Mouse (Mus musculus): ENCODE data around the gene Itpr2. TPM values are rescaled to one million over a fixed set of nuclear protein-coding genes. Genes with fewer than 3 reads are reported as not detected.

Itpr2 gene
- total RNA-seq, 2 experiments from 2014 or later = 11.9 to 17.1 TPM

GRCm38 (mm10) chr6:146333506-146333905 is 168.5 kb downstream of the Itpr2 start:
- intact Hi-C loops (cut with DNase I) = no loop called here
- DNase-seq (ENCODE audit: low spot score in 2 of 2) = no peak

- DNase-seq (ENCODE audit: low spot score in 2 of 2) = no peak
- intact Hi-C loops (cut with DNase I) = no loop called here
Observed at GRCm38 (mm10) chr6:146331017-146331669, 170.9 kb downstream of the Itpr2 start.

- DNase-seq (ENCODE audit: low spot score in 2 of 2) = no peak
- intact Hi-C loops (cut with DNase I) = no loop called here
Observed at GRCm38 (mm10) chr6:146329079-146329478, 172.9 kb downstream of the Itpr2 start.

- DNase-seq (ENCODE audit: low spot score in 2 of 2) = no peak
- intact Hi-C loops (cut with DNase I) = no loop called here
Observed at GRCm38 (mm10) chr6:146326631-146327030, 175.4 kb downstream of the Itpr2 start.

- intact Hi-C loops (cut with DNase I) = no loop called here
- no peak for DNase-seq (ENCODE audit: low spot score in 2 of 2)
Observed at GRCm38 (mm10) chr6:146324541-146325204, 177.3 kb downstream of the Itpr2 start.

GRCm38 (mm10) chr6:146322555-146322954 is 179.5 kb downstream of the Itpr2 start:
- intact Hi-C loops (cut with DNase I) = no loop called here
- no peak for DNase-seq (ENCODE audit: low spot score in 2 of 2)

- no peak for DNase-seq (ENCODE audit: low spot score in 2 of 2)
- intact Hi-C loops (cut with DNase I) = no loop called here
Observed at GRCm38 (mm10) chr6:146321951-146322350, 180.1 kb downstream of the Itpr2 start.

- no peak for DNase-seq (ENCODE audit: low spot score in 2 of 2)
- intact Hi-C loops (cut with DNase I) = no loop called here
Observed at GRCm38 (mm10) chr6:146316415-146316814, 185.6 kb downstream of the Itpr2 start.

GRCm38 (mm10) chr6:146315153-146315552 is 186.9 kb downstream of the Itpr2 start:
- no peak for DNase-seq (ENCODE audit: low spot score in 2 of 2)
- intact Hi-C loops (cut with DNase I) = no loop called here

GRCm38 (mm10) chr6:146314304-146314703 is 187.7 kb downstream of the Itpr2 start:
- no peak for DNase-seq (ENCODE audit: low spot score in 2 of 2)
- intact Hi-C loops (cut with DNase I) = no loop called here

- intact Hi-C loops (cut with DNase I) = no loop called here
Observed at GRCm38 (mm10) chr6:146313396-146313795, 188.6 kb downstream of the Itpr2 start.

GRCm38 (mm10) chr6:146310210-146310609 is 191.8 kb downstream of the Itpr2 start:
- intact Hi-C loops (cut with DNase I) = no loop called here
- no peak for DNase-seq (ENCODE audit: low spot score in 2 of 2)

More at GRCm38 (mm10) chr6:146313396-146313795, 188.6 kb downstream of the Itpr2 start:
- no peak for DNase-seq (ENCODE audit: low spot score in 2 of 2)

GRCm38 (mm10) chr6:146309335-146309734 is 192.7 kb downstream of the Itpr2 start:
- DNase-seq (ENCODE audit: low spot score in 2 of 2) = no peak
- intact Hi-C loops (cut with DNase I) = no loop called here

- intact Hi-C loops (cut with DNase I) = no loop called here
- DNase-seq (ENCODE audit: low spot score in 2 of 2) = no peak
Observed at GRCm38 (mm10) chr6:146305995-146306394, 196.0 kb downstream of the Itpr2 start.

GRCm38 (mm10) chr6:146304088-146304487 is 197.9 kb downstream of the Itpr2 start:
- intact Hi-C loops (cut with DNase I) = no loop called here

GRCm38 (mm10) chr6:146303336-146303735 is 198.7 kb downstream of the Itpr2 start:
- DNase-seq (ENCODE audit: low spot score in 2 of 2) = no peak
- intact Hi-C loops (cut with DNase I) = no loop called here

More at GRCm38 (mm10) chr6:146304088-146304487, 197.9 kb downstream of the Itpr2 start:
- no peak for DNase-seq (ENCODE audit: low spot score in 2 of 2)

GRCm38 (mm10) chr6:146302574-146303130 is 199.4 kb downstream of the Itpr2 start:
- no peak for DNase-seq (ENCODE audit: low spot score in 2 of 2)
- intact Hi-C loops (cut with DNase I) = no loop called here

- no peak for DNase-seq (ENCODE audit: low spot score in 2 of 2)
Observed at GRCm38 (mm10) chr6:146302101-146302500, 199.9 kb downstream of the Itpr2 start.

GRCm38 (mm10) chr6:146300961-146301360 is 201.1 kb downstream of the Itpr2 start:
- no peak for DNase-seq (ENCODE audit: low spot score in 2 of 2)
- intact Hi-C loops (cut with DNase I) = no loop called here

More at GRCm38 (mm10) chr6:146302101-146302500, 199.9 kb downstream of the Itpr2 start:
- intact Hi-C loops (cut with DNase I) = no loop called here

- intact Hi-C loops (cut with DNase I) = no loop called here
- DNase-seq (ENCODE audit: low spot score in 2 of 2) = no peak
Observed at GRCm38 (mm10) chr6:146298712-146299111, 203.3 kb downstream of the Itpr2 start.

GRCm38 (mm10) chr6:146291036-146291435 is 211.0 kb downstream of the Itpr2 start:
- intact Hi-C loops (cut with DNase I) = no loop called here
- no peak for DNase-seq (ENCODE audit: low spot score in 2 of 2)

Data from left cerebral cortex, postnatal 36 days (tissue).